Mouse (Mus musculus): ENCODE measurements around the gene Plxnd1. TPM values are rescaled to one million over a fixed set of nuclear protein-coding genes. Genes with fewer than 3 reads are reported as not detected.

Plxnd1 gene
- polyA plus RNA-seq, 2 experiments: 50.4 to 61.9 TPM

- Histone ChIP-seq H3K27me3 (ENCODE audit: control insufficient read depth, insufficient read depth, low read length) (no peaks in the 10 kb centered on the region), H3K4me2 (replicated peaks; ENCODE audit: low read depth, low read length, severe bottlenecking) (no peak within 1 kb of the TSS), H3K9me3 (ENCODE audit: control insufficient read depth, low read length) (no peaks in the 10 kb centered on the region), H3K9ac (ENCODE audit: low read depth, low read length, severe bottlenecking) (no peak within 1 kb of the TSS), H3K4me3 (replicated peaks; ENCODE audit: low read length) (no peak within 1 kb of the TSS), H3K4me1 (ENCODE audit: control insufficient read depth, insufficient read depth, low read length) (peaks cover 4% of the 10 kb centered on the region; the same call in 1 of the 2 replicates), H3K36me3 (ENCODE audit: control insufficient read depth, insufficient read depth, low read length) (no peaks in the 10 kb centered on the region), H3K27ac (replicated peaks; ENCODE audit: low read depth, low read length) (no peak within 1 kb of the TSS)
- ATAC-seq (ENCODE audit: low FRiP score, low read depth) (no peak), DNase-seq (ENCODE audit: low spot score) (no peak)
- TF ChIP-seq POLR2A (IDR thresholded peaks at IDR 0.05; ENCODE audit: borderline replicate concordance, extremely low read depth, insufficient read depth, insufficient read length): no peak
- 86% methylated on average over 14 of the region's 14 CpGs for WGBS
Observed at GRCm38 (mm10) chr6:115931639-115932038, 63.2 kb downstream of the Plxnd1 start, which contains the start of gene Rho. TSS of gene Rho (plus strand) at chr6:115931748.

GRCm38 (mm10) chr6:115930018-115930417 lies 64.8 kb downstream of the Plxnd1 start:
- DNase-seq (ENCODE audit: low spot score) (no peak), ATAC-seq (ENCODE audit: low FRiP score, low read depth) (no peak)
- Histone ChIP-seq H3K9me3 (ENCODE audit: control insufficient read depth, low read length) (no peaks in the 10 kb centered on the region), H3K27me3 (ENCODE audit: control insufficient read depth, insufficient read depth, low read length) (no peaks in the 10 kb centered on the region), H3K36me3 (ENCODE audit: control insufficient read depth, insufficient read depth, low read length) (no peaks in the 10 kb centered on the region), H3K9ac (ENCODE audit: low read depth, low read length, severe bottlenecking) (no peak overlapping the region), H3K4me2 (replicated peaks; ENCODE audit: low read depth, low read length, severe bottlenecking) (no peak overlapping the region), H3K4me3 (replicated peaks; ENCODE audit: low read length) (no peak overlapping the region), H3K27ac (replicated peaks; ENCODE audit: low read depth, low read length) (no peak overlapping the region), H3K4me1 (ENCODE audit: control insufficient read depth, insufficient read depth, low read length) (peaks cover 15% of the 10 kb centered on the region)
- 41% methylated on average over 5 of the region's 5 CpGs for WGBS
- no peak for TF ChIP-seq POLR2A (IDR thresholded peaks at IDR 0.05; ENCODE audit: borderline replicate concordance, extremely low read depth, insufficient read depth, insufficient read length)

- Histone ChIP-seq H3K9me3 (ENCODE audit: control insufficient read depth, low read length) (no peaks in the 10 kb centered on the region), H3K4me2 (replicated peaks; ENCODE audit: low read depth, low read length, severe bottlenecking) (no peak overlapping the region), H3K4me1 (ENCODE audit: control insufficient read depth, insufficient read depth, low read length) (peaks cover 20% of the 10 kb centered on the region), H3K36me3 (ENCODE audit: control insufficient read depth, insufficient read depth, low read length) (0 out of 2 replicates have a peak, but pooled peaks cover 8% of the 10 kb centered on the region), H3K4me3 (replicated peaks; ENCODE audit: low read length) (no peak overlapping the region), H3K27ac (replicated peaks; ENCODE audit: low read depth, low read length) (no peak overlapping the region), H3K9ac (ENCODE audit: low read depth, low read length, severe bottlenecking) (no peak overlapping the region), H3K27me3 (ENCODE audit: control insufficient read depth, insufficient read depth, low read length) (no peaks in the 10 kb centered on the region)
- WGBS: 73% methylated on average over 10 of the region's 10 CpGs
- DNase-seq (ENCODE audit: low spot score) (no peak), ATAC-seq (ENCODE audit: low FRiP score, low read depth) (no peak)
- no peak for TF ChIP-seq POLR2A (IDR thresholded peaks at IDR 0.05; ENCODE audit: borderline replicate concordance, extremely low read depth, insufficient read depth, insufficient read length)
Observed at GRCm38 (mm10) chr6:115927292-115928242, 67.2 kb downstream of the Plxnd1 start.

GRCm38 (mm10) chr6:115926416-115926815 lies 68.4 kb downstream of the Plxnd1 start:
- Histone ChIP-seq H3K27ac (replicated peaks; ENCODE audit: low read depth, low read length) (no peak overlapping the region), H3K9ac (ENCODE audit: low read depth, low read length, severe bottlenecking) (0 out of 2 replicates have a peak overlapping the region, but pooled peaks have one; percentile 17), H3K4me1 (ENCODE audit: control insufficient read depth, insufficient read depth, low read length) (peaks cover 20% of the 10 kb centered on the region)

GRCm38 (mm10) chr6:115924829-115925228 lies 70.0 kb downstream of the Plxnd1 start:
- Histone ChIP-seq H3K27ac (replicated peaks; ENCODE audit: low read depth, low read length) (no peak overlapping the region), H3K9me3 (ENCODE audit: control insufficient read depth, low read length) (no peaks in the 10 kb centered on the region), H3K4me3 (replicated peaks; ENCODE audit: low read length) (no peak overlapping the region), H3K4me1 (ENCODE audit: control insufficient read depth, insufficient read depth, low read length) (peaks cover 20% of the 10 kb centered on the region), H3K27me3 (ENCODE audit: control insufficient read depth, insufficient read depth, low read length) (no peaks in the 10 kb centered on the region), H3K36me3 (ENCODE audit: control insufficient read depth, insufficient read depth, low read length) (0 out of 2 replicates have a peak, but pooled peaks cover 8% of the 10 kb centered on the region), H3K9ac (ENCODE audit: low read depth, low read length, severe bottlenecking) (no peak overlapping the region), H3K4me2 (replicated peaks; ENCODE audit: low read depth, low read length, severe bottlenecking) (no peak overlapping the region)
- 43% methylated on average over 6 of the region's 6 CpGs for WGBS
- ATAC-seq (ENCODE audit: low FRiP score, low read depth) (no peak), DNase-seq (ENCODE audit: low spot score) (no peak)
- TF ChIP-seq POLR2A (IDR thresholded peaks at IDR 0.05; ENCODE audit: borderline replicate concordance, extremely low read depth, insufficient read depth, insufficient read length): no peak

More at GRCm38 (mm10) chr6:115926416-115926815, 68.4 kb downstream of the Plxnd1 start:
- DNase-seq (ENCODE audit: low spot score) (peak; percentile 16), ATAC-seq (ENCODE audit: low FRiP score, low read depth) (no peak)
- 24% methylated on average over 10 of the region's 10 CpGs for WGBS
- no peak for TF ChIP-seq POLR2A (IDR thresholded peaks at IDR 0.05; ENCODE audit: borderline replicate concordance, extremely low read depth, insufficient read depth, insufficient read length)
- Histone ChIP-seq H3K36me3 (ENCODE audit: control insufficient read depth, insufficient read depth, low read length) (0 out of 2 replicates have a peak, but pooled peaks cover 8% of the 10 kb centered on the region), H3K27me3 (ENCODE audit: control insufficient read depth, insufficient read depth, low read length) (no peaks in the 10 kb centered on the region), H3K4me3 (replicated peaks; ENCODE audit: low read length) (no peak overlapping the region), H3K4me2 (replicated peaks; ENCODE audit: low read depth, low read length, severe bottlenecking) (no peak overlapping the region), H3K9me3 (ENCODE audit: control insufficient read depth, low read length) (no peaks in the 10 kb centered on the region)
